Mouse (Mus musculus) liver, embryonic 14.5 days (tissue): ENCODE data around the gene Dcxr. TPM values are rescaled to one million over a fixed set of nuclear protein-coding genes. Genes with fewer than 3 reads are reported as not detected.
"Not testable (repeated sequence)": the region's sequence is repeated elsewhere in the genome, so short reads cannot be mapped to it uniquely, and the experiment has no call there.

Experiments
- ATAC-seq: fragments of 200-750 bp; cut with Nextera tagmentation; 2 replicates; pipeline ENCODE4 v1.8.0; 2017; ENCODE audit warnings: moderate number of reproducible peaks, mild to moderate bottlenecking, moderate library complexity; ENCODE audit not compliant: insufficient read depth
- DNase-seq, 3 experiments: peaks; one replicate each; pipeline ENCODE4 v3.0.0-alpha.2; 2012 to 2013; ENCODE audit warnings: low read depth in 3 of 3, low spot score in 3 of 3
- H3K27ac ChIP-seq: fragments of 300-500 bp; sonication (generic); 2 replicates; pipeline ENCODE4 v1.5.1; 2014; ENCODE audit warnings: moderate library complexity, mild to moderate bottlenecking, control low read depth, inconsistent platforms
- H3K27me3 ChIP-seq: fragments of 300-500 bp; sonication (generic); 2 replicates; pipeline ENCODE4 v1.6.1; 2014; ENCODE audit warnings: mild to moderate bottlenecking, low read length, moderate library complexity; ENCODE audit not compliant: control insufficient read depth, insufficient read depth
- H3K36me3 ChIP-seq: fragments of 300-500 bp; sonication (generic); replicated peaks from 2 replicates; pipeline ENCODE4 v1.6.1; 2014; ENCODE audit warnings: low read depth; ENCODE audit not compliant: control insufficient read depth, insufficient read depth
- H3K4me1 ChIP-seq, 2 experiments: fragments of 200-500 bp in 1 of 2; fragments of 300-500 bp in 1 of 2; sonication (generic) in 1 of 2; replicated peaks; 2 replicates each; pipeline ENCODE4 v1.6.1; 2012 to 2014; ENCODE audit warnings: antibody characterized with exemption in 1 of 2, inconsistent platforms in 1 of 2, low read length in 1 of 2; ENCODE audit not compliant: control insufficient read depth in 2 of 2, insufficient read depth in 2 of 2
- H3K4me2 ChIP-seq: fragments of 300-500 bp; sonication (generic); 2 replicates; pipeline ENCODE4 v1.6.1; 2014; ENCODE audit warnings: low read depth, mild to moderate bottlenecking, control low read depth, moderate library complexity
- H3K4me3 ChIP-seq, 2 experiments: fragments of 200-500 bp in 1 of 2; fragments of 300-500 bp in 1 of 2; sonication (generic) in 1 of 2; 2 replicates each; pipeline ENCODE4 v1.5.1; 2012 to 2014; ENCODE audit warnings: low read depth in 2 of 2, low read length in 2 of 2, mild to moderate bottlenecking in 2 of 2, control low read depth in 1 of 2, inconsistent platforms in 1 of 2, moderate library complexity in 1 of 2; ENCODE audit not compliant: insufficient read depth in 1 of 2
- H3K9ac ChIP-seq: fragments of 300-500 bp; sonication (generic); replicated peaks from 2 replicates; pipeline ENCODE4 v1.6.1; 2014; ENCODE audit warnings: mild to moderate bottlenecking, control low read depth, moderate library complexity
- H3K9me3 ChIP-seq: fragments of 300-500 bp; sonication (generic); 2 replicates; pipeline ENCODE4 v1.6.1; 2016; ENCODE audit warnings: low read length, mixed read lengths; ENCODE audit not compliant: control insufficient read depth
- CTCF ChIP-seq: IDR thresholded peaks from 2 replicates; pipeline ENCODE4 v1.5.1; 2016; ENCODE audit warnings: antibody characterized with exemption, low read depth, control low read depth
- EP300 ChIP-seq: IDR thresholded peaks from 2 replicates; pipeline ENCODE4 v1.6.1; 2016; ENCODE audit warnings: antibody characterized with exemption, low read depth
- WGBS: fragments of 180-500 bp; shearing (Covaris S2); extraction: QIAGEN DNeasy Blood & Tissue Kit; methylation state at CpG from one replicate; pipeline ENCODE4 v1.1.7; 2014; ENCODE audit not compliant: insufficient replicate concordance; 5-methylcytosine and 5-hydroxymethylcytosine counted together
- polyA plus RNA-seq, 2 experiments: library from polyadenylated mRNA; depleted of rRNA in 1 of 2; stranded (reverse) in 1 of 2; unstranded in 1 of 2; fragments of >200 nt; fragmentation: Nextera tagmentation in 1 of 2; extraction: Ambion mirVana in 1 of 2; gene quantifications; 2 replicates each; pipeline versions ENCODE4 v1.2.1 to v1.2.3; 2012 to 2014

Dcxr gene
- polyA plus RNA-seq, 2 experiments = 10.4 to 15.1 TPM

DNA sequence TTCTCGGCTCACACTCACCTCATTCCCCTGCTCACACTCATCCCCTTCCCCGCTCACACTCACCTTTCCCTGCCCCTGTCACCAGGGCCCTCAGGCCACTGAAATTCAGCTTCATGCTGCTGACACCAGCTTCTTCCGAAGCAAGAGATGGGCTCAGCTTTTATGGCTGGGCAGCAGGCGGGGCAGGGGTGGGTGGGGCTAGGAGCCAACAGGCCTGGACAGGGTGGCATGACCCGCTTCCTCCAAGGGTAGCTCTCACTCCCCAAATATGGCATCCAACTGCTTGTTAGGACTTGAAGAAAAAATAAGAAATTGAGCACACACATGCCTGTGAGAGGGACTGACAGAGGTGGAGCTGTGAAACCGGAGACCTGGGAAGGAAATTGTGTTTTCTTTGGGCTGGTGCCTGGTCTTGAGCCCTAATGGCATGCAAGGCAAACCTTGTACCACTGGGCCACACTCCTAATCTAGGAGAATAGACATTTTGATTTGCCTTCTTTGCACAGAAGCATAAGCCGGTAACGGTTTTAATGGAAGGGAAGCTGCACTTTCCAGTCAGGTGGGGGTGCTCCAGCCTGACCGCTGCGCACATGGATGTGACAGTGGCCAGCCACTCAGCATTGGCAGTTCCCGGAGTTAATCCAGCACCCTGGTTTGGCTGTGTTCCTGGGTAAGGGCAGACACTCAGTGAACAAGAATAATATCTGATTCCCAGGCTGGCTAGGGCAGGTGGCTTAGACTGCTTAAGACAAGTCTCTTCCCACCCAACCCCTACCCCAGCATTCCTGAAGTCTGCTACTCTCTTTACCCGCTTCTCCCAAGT, 5.0 kb upstream of the Dcxr start, which contains the start of gene Cbr2:
Cbr2 (minus strand) TSS at position 257 of the 823 bp plus-strand sequence.
- H3K27ac ChIP-seq = no peak within 1 kb of the TSS
- DNase-seq (no peak), ATAC-seq (no peak)
- no peak within 1 kb of the TSS for H3K9ac ChIP-seq
- H3K36me3 ChIP-seq = no peaks in the 10 kb centered on the region
- no peaks in the 10 kb centered on the region for H3K9me3 ChIP-seq
- no peak within 1 kb of the TSS for H3K4me2 ChIP-seq
- peaks cover 0 to 6% of the 10 kb centered on the region in 2 experiments; a peak in 2 of 4 replicates for H3K4me1 ChIP-seq
- 64% methylated on average over 12 of the region's 12 CpGs for WGBS
- no peak for TF ChIP-seq CTCF
- no peak for TF ChIP-seq EP300
- H3K27me3 ChIP-seq = no peaks in the 10 kb centered on the region
- no peak within 1 kb of the TSS for H3K4me3 ChIP-seq

DNA sequence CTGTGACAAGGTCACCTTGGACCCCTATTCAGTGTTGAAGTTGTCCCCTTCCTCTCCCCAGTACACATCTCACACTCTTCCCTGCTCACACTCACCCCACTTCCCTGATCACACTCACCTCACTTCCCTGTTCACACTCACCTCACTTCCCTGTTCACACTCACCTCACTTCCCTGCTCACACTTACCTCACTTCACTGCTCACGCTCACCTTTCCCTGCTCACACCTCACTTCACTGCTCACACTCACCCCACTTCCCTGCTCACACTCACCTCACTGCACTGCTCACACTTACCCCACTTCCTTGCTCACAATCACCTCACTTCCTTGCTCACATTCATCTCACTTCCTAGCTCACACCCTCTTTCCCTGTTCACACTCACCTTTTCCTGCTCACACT, 4.3 kb upstream of the Dcxr start:
- 70% methylated on average over 1 of the region's 1 CpGs for WGBS
- ATAC-seq (no peak), DNase-seq (no peak)
- Histone ChIP-seq H3K27me3 (no peaks in the 10 kb centered on the region), H3K9ac (no peak overlapping the region), H3K27ac (no peak overlapping the region), H3K9me3 (no peaks in the 10 kb centered on the region), H3K4me1 (peaks cover 0 to 6% of the 10 kb centered on the region in 2 experiments; a peak in 2 of 4 replicates), H3K36me3 (no peaks in the 10 kb centered on the region), H3K4me2 (no peak overlapping the region), H3K4me3 (no peak overlapping the region)
- TF ChIP-seq CTCF (no peak), EP300 (no peak)

DNA sequence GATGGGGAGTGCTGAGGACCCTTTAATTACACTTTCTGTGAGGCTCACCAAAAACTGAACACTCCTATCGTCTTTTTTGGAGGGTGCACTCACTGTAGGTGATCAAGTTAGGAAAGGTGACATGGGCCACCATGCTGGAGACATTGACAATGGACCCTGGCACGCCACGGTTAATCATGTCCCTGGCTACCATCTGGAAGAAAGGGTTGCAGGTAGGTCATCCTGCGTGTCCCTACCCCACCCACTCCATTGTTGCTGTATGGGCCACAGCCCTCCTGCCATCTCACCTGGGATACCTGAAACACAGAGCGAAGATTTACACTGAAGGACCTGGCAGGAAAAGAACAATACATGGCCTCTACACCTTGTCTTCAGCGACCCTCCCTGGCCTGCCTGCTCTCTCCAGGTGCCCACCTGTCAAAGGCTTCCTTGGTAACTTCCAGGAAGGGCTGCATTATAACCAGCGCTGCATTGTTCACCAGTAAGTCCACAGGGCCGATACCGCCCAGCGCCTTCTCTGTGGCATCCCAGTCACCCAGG, 3.3 kb upstream of the Dcxr start:
- DNase-seq = no peak
- Histone ChIP-seq H3K9ac (no peak overlapping the region), H3K27ac (no peak overlapping the region), H3K4me2 (no peak overlapping the region), H3K4me1 (peaks cover 0 to 6% of the 10 kb centered on the region in 2 experiments; a peak in 2 of 4 replicates), H3K9me3 (no peaks in the 10 kb centered on the region), H3K27me3 (no peaks in the 10 kb centered on the region), H3K4me3 (no peak overlapping the region), H3K36me3 (no peaks in the 10 kb centered on the region)
- WGBS = 68% methylated on average over 10 of the region's 10 CpGs
- no peak for TF ChIP-seq EP300
- no peak for TF ChIP-seq CTCF
- no peak for ATAC-seq

DNA sequence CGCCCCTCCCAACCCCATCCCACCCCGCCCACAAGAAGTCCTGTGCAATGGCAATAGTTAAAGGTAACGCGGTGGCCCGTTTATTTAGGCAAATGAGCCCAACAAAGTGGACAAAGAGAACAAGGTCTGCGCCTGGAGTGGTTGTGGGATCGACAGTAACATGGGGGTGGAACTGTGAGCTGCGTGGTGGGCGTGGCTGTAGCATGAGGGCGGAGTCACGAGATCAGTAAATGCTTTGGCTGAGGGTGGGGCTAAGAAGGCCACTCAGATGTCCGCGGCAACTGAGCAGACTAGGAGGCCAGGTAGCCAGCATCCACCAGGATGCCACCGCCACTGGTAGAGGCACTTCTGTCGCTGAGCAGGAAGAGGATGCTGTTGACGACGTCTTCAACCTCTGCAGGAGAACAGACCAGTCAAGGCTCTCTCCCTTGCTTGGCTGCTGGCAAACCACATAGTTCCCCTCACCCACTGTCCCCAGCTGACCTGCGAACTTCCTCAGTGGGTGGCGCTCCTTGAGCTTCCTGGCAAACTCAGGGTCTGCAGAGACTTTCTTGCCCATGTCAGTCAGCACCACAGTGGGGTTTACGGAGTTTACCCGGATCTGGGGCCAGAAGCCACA, 2.5 kb upstream of the Dcxr start:
- not testable (repeated sequence) for H3K27ac ChIP-seq, H3K27me3 ChIP-seq, H3K4me1 ChIP-seq, H3K9me3 ChIP-seq, H3K9ac ChIP-seq, H3K36me3 ChIP-seq
- 3% methylated on average over 17 of the region's 21 CpGs for WGBS
- Histone ChIP-seq H3K4me2 (peak overlapping the region; percentile 43), H3K4me3 (0 out of 4 replicates have a peak overlapping the region, but pooled peaks of 1 of the 2 experiments have one; percentile 6)
- DNase-seq (peak in 1 of 3 experiments; percentile 47), ATAC-seq (peak; percentile 24; the same call in 1 of the 2 replicates)
